Mouse (Mus musculus) adrenal gland, postnatal 10 days (tissue): ENCODE measurements around the gene Adamts15. TPM values are rescaled to one million over a fixed set of nuclear protein-coding genes. Genes with fewer than 3 reads are reported as not detected.
A peak's percentile ranks its signal among the peaks of the same experiment; 100 is the strongest.

ENCODE experiments used
- DNase-seq: peaks from one replicate; pipeline ENCODE4 v3.0.0; 2021; ENCODE audit warnings: mixed read lengths
- total RNA-seq, 2 experiments: library from RNA; stranded (reverse); gene quantifications; 2 replicates each; pipeline ENCODE4 v1.2.3; 2021

Gene Adamts15
- total RNA-seq, 2 experiments from 2014 or later, result 6.4 to 7.0 TPM

- no peak for DNase-seq
These were observed 770 bp downstream of the Adamts15 start for GRCm38 (mm10) chr9:30921261-30922103.

GRCm38 (mm10) chr9:30920736-30921135, 1.5 kb downstream of the Adamts15 start:
- DNase-seq, result peak; percentile 61

- peak; percentile 48 for DNase-seq
These were observed 2.6 kb downstream of the Adamts15 start for GRCm38 (mm10) chr9:30919686-30920085.

- no peak for DNase-seq
These were observed 3.5 kb downstream of the Adamts15 start for GRCm38 (mm10) chr9:30918466-30919356.

GRCm38 (mm10) chr9:30916266-30916968, 5.8 kb downstream of the Adamts15 start:
- no peak for DNase-seq

- no peak for DNase-seq
These were observed 8.0 kb downstream of the Adamts15 start for GRCm38 (mm10) chr9:30914241-30914640.

GRCm38 (mm10) chr9:30913429-30913828, 8.8 kb downstream of the Adamts15 start:
- DNase-seq, result no peak

GRCm38 (mm10) chr9:30912161-30912560, 10.1 kb downstream of the Adamts15 start:
- no peak for DNase-seq

GRCm38 (mm10) chr9:30910491-30910890, 11.8 kb downstream of the Adamts15 start:
- DNase-seq, result no peak

GRCm38 (mm10) chr9:30908973-30909372, 13.3 kb downstream of the Adamts15 start:
- DNase-seq, result no peak

GRCm38 (mm10) chr9:30908296-30908690, 14.0 kb downstream of the Adamts15 start:
- DNase-seq, result no peak

GRCm38 (mm10) chr9:30907677-30908295, 14.5 kb downstream of the Adamts15 start:
- no peak for DNase-seq

GRCm38 (mm10) chr9:30906426-30906825, 15.8 kb downstream of the Adamts15 start:
- no peak for DNase-seq

- DNase-seq, result no peak
These were observed 16.4 kb downstream of the Adamts15 start for GRCm38 (mm10) chr9:30905861-30906260.

GRCm38 (mm10) chr9:30903266-30903665, 19.0 kb downstream of the Adamts15 start:
- DNase-seq, result peak; percentile 67

- DNase-seq, result no peak
These were observed 19.6 kb downstream of the Adamts15 start for GRCm38 (mm10) chr9:30902641-30903040.

GRCm38 (mm10) chr9:30902152-30902551, 20.1 kb downstream of the Adamts15 start:
- no peak for DNase-seq

- peak; percentile 44 for DNase-seq
These were observed 25.1 kb downstream of the Adamts15 start for GRCm38 (mm10) chr9:30897169-30897568.

- peak; percentile 97 for DNase-seq
These were observed 25.5 kb downstream of the Adamts15 start for GRCm38 (mm10) chr9:30896752-30897151.

GRCm38 (mm10) chr9:30895618-30896017, 26.6 kb downstream of the Adamts15 start:
- DNase-seq, result peak; percentile 60

- DNase-seq, result no peak
These were observed 36.0 kb downstream of the Adamts15 start for GRCm38 (mm10) chr9:30886276-30886675.

- no peak for DNase-seq
These were observed 41.7 kb downstream of the Adamts15 start for GRCm38 (mm10) chr9:30880553-30880952.
